Mouse (Mus musculus): ENCODE results near the gene Chchd3.

Gene Chchd3

DNA sequence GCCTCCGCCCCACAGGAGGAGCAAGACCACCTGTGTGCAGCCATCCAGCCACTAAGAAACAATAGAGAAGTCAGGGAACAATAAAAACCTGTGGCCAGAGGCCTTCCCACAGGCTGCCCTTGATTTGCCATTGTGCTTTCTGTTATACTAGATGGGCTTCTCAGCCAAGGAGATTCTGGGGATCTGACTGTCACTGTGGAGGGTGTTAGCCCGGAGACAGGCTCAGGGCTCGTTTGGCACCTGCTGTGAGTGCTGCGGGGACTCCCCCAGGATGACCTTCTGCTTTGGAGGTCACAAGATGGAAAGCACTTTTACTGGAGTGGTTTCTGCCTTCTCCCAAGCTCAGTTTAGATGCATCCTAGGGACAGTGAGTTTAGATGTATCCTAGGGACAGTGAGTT lies 262.5 kb downstream of the Chchd3 start:
- no peak for DNase-seq (ENCODE audit: low read depth)

- no peak for DNase-seq (ENCODE audit: low read depth)
Measured at GRCm38 (mm10) chr6:32795653-32796500, 264.2 kb downstream of the Chchd3 start.

GRCm38 (mm10) chr6:32793575-32793974 lies 266.5 kb downstream of the Chchd3 start:
- no peak for DNase-seq (ENCODE audit: low read depth)

DNA sequence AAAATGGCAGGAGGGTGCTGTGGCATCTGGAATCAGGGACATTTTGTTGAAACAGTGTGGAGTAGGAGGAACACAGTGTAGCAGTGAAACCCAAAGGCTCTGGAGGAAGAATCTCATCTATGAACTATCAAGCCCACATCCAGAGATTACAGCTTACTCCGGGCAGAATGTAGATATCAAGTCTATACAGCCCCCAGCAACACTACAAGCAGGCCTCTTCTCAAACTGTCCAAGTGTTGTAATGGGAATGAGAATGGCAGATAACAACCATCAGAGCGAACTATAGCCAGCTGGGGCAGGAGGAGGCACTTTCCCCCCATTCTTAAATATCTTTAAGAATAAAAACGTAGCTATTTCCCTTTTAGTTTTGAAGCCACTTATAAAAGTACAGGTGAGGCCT lies 266.9 kb downstream of the Chchd3 start:
- DNase-seq (ENCODE audit: low read depth) = no peak

GRCm38 (mm10) chr6:32790487-32790886 lies 269.6 kb downstream of the Chchd3 start:
- DNase-seq (ENCODE audit: low read depth) = no peak

GRCm38 (mm10) chr6:32787399-32787798 lies 272.7 kb downstream of the Chchd3 start:
- no peak for DNase-seq (ENCODE audit: low read depth)

DNA sequence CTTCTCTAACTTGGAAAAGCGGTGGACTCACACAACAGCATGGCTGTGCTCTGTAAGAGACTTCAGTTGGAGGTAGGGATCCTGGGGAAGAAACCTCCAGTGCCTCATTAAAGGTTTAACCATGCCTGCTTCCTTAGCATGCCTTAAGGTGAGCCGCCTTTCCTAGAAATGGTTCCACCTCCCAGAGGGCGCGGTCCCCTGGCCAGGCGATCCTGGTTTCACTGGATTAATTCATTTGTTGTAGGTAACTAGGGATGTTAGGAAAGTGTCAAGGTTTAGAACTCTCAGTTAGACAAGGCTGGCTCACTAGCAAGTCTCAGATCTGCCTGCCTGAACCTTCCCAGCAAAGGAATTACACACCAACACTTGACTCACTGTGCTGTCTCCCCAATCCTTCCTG lies 273.9 kb downstream of the Chchd3 start:
- DNase-seq (ENCODE audit: low read depth) = no peak

DNA sequence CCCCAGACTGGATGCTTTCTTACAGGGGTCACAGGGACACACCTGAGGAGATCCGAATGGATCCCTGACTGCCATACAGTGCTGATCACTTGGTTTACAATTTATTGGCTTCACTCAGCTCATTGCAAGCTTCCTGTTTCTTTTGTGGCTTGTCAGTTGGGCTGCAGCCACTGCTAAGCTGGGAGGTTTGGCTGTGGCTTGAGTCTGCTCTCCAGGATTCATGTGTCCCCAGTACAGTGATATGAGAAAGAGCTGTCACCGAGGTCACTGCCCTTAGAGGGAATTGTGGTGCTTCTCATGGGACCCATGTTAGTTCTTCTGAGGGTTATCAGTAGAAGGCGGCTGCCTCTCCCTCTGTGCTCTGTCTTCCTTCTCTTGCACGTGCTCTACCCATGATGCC lies 277.0 kb downstream of the Chchd3 start:
- no peak for DNase-seq (ENCODE audit: low read depth)

- DNase-seq (ENCODE audit: low read depth) = no peak
Measured at GRCm38 (mm10) chr6:32780602-32781001, 279.5 kb downstream of the Chchd3 start.

DNA sequence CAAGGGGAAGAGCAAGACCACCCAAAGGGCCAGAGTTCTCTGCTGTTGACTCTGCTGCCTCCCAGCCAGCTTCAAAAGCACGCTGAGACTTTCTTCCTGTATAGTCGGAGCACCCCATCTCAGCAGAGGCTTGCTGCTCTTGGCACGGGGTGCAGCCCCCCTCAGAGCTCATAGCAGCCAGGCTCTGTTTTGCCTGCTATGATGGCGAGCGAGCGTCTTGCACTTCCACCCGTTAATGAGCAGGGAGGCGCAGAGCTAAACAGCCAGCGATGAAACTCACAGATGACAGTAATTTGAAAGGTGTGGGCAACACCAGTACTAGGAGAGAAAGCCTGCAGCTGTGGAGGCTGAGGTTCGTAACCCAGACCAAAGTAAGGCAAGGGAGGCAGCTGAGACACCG lies 283.7 kb downstream of the Chchd3 start:
- DNase-seq (ENCODE audit: low read depth) = no peak

- no peak for DNase-seq (ENCODE audit: low read depth)
Measured at GRCm38 (mm10) chr6:32754524-32754923, 305.5 kb downstream of the Chchd3 start.

GRCm38 (mm10) chr6:32749821-32750220 lies 310.2 kb downstream of the Chchd3 start:
- DNase-seq (ENCODE audit: low read depth) = no peak

GRCm38 (mm10) chr6:32748777-32749176 lies 311.3 kb downstream of the Chchd3 start:
- no peak for DNase-seq (ENCODE audit: low read depth)

DNA sequence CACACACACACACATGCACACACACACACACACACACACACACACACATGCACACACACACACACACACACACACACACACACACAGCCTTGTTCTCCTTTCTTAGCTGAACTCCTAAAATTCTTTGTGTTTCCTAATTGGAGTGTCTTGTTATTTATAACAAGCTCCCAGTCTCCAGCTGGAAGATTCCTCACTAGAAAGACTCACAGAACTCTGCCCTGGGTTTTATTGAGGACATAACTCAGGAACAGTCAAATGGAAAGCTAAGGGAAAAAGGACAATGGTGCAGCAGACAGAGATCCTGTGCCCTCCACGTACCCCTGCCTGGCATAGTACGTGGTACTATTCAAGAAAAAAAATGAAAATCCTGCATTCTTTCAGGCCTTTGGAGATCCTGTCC lies 312.7 kb downstream of the Chchd3 start:
- DNase-seq (ENCODE audit: low read depth) = no peak
